Mouse (Mus musculus): ENCODE measurements around the gene Corin.

GRCm38 (mm10) chr5:72448846-72449245 lies 55.4 kb downstream of the Corin start:
- TF ChIP-seq CTCF (IDR thresholded peaks at IDR 0.05; ENCODE audit: low read depth, low read length) (no peak), GATA1 (IDR thresholded peaks at IDR 0.05; ENCODE audit: borderline replicate concordance, low read length) (no peak), TAL1 (conservative IDR thresholded peaks at IDR 0.05; ENCODE audit: low read depth, low read length) (no peak), GATA2 (IDR thresholded peaks at IDR 0.05; ENCODE audit: borderline replicate concordance, low read depth, low read length) (no peak)

All from G1E (cell line).